Mouse (Mus musculus): ENCODE measurements around the gene Dip2a. TPM values are rescaled to one million over a fixed set of nuclear protein-coding genes. Genes with fewer than 3 reads are reported as not detected.

Gene Dip2a
- 4.5 and 4.6 TPM in 2 replicates for polyA plus RNA-seq (2015; fragmentation: Nextera tagmentation; extraction: Ambion mirVana)

DNA sequence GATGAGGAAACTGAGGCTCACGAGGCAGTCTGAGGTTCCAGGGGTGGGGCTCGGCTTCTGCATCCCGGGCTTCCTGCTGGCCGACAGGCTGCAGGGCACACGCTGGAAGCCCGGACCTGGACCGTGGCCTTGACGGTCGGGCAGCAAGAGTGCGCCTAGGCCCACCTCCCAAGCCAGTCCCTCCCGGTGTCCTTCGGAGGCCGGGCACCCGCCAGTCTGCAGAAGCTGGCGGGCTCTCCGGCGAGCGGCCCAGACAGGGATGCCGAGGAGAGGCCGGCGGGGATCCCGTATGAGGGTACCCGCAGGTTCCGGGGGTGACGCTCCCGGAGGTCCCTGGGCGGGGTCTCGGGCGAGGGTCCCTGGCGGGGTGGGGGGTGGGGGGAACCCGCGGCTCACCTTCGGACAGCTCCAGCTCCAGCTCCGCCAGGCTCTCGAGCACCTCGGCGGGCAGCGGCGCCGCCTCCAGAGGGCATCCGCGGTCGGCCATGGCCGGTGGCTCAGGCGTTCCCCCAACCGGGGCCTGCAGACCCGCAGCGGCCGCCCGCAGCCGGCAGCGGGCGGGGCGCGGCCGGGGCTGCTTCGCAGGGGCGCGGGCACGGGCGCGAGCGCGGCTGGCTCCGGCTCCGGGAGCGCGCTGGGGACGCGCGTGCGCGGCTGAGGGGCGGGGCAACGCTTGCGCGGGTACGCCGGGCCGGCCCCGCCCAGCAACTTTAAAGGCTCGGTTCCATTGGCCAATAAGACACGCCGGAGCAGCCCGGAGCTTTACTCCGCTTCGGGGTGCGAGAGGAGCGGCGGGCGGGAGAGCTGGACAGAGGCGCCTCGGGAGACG is at the start of gene Dip2a:
Gene Dip2a (minus strand): TSS at position 581 of the 829 bp plus-strand sequence.

DNA sequence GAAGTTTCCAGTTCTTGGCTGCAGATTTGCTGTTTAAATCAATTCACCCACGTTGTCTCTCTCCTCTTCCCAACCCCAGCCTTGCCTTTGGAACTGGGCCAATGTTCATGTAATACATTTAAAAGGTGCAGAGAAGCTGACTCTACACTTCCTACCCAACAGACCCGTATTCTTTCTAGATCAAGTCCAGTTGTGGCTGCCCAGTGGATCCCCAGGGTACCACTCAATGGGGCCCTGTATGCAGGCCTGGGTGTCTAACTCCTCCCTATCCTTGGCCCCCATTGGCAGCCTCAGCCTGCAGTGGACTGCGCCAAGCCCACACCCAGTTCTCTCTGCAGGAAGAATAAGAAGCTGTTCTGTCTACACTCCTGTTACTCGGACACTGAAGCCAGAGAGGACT is 91.6 kb downstream of the Dip2a start, which contains the start of gene S100b:
Gene S100b (plus strand): TSS at position 318 of the 400 bp plus-strand sequence.

GRCm38 (mm10) chr10:76237341-76238225 is 107.5 kb downstream of the Dip2a start, which contains the start of gene Prmt2:
TSS of gene Prmt2 (minus strand) at chr10:76237865.

Other genes starting within 250 kb of the Dip2a start
- not detected in 2 replicates for gene Slc5a4b, start 234.3 kb downstream of the Dip2a start, polyA plus RNA-seq (2015; fragmentation: Nextera tagmentation; extraction: Ambion mirVana)
- gene Slc5a4a, start 197.8 kb downstream of the Dip2a start, polyA plus RNA-seq (2015; fragmentation: Nextera tagmentation; extraction: Ambion mirVana) = not detected in 2 replicates
- 26.8 and 28.7 TPM in 2 replicates for gene Prmt2, start 107.4 kb downstream of the Dip2a start, polyA plus RNA-seq (2015; fragmentation: Nextera tagmentation; extraction: Ambion mirVana)
- 6.3 and 7.1 TPM in 2 replicates for gene S100b, start 91.4 kb downstream of the Dip2a start, polyA plus RNA-seq (2015; fragmentation: Nextera tagmentation; extraction: Ambion mirVana)
- not detected in 2 replicates for gene AC141477.1, start 95.2 kb upstream of the Dip2a start, polyA plus RNA-seq (2015; fragmentation: Nextera tagmentation; extraction: Ambion mirVana)
- 22.6 and 28.7 TPM in 2 replicates for gene Pcnt, start 97.5 kb upstream of the Dip2a start, polyA plus RNA-seq (2015; fragmentation: Nextera tagmentation; extraction: Ambion mirVana)
- 1.0 and 1.1 TPM in 2 replicates for gene 2610028H24Rik, start 103.8 kb upstream of the Dip2a start, polyA plus RNA-seq (2015; fragmentation: Nextera tagmentation; extraction: Ambion mirVana)
- 49.5 and 50.8 TPM in 2 replicates for gene Mcm3ap, start 123.6 kb upstream of the Dip2a start, polyA plus RNA-seq (2015; fragmentation: Nextera tagmentation; extraction: Ambion mirVana)
- gene Ybey, start 123.8 kb upstream of the Dip2a start, polyA plus RNA-seq (2015; fragmentation: Nextera tagmentation; extraction: Ambion mirVana) = 5.8 and 5.9 TPM in 2 replicates
- gene Lss, start 186.3 kb upstream of the Dip2a start, polyA plus RNA-seq (2015; fragmentation: Nextera tagmentation; extraction: Ambion mirVana) = 2.2 and 5.8 TPM in 2 replicates
- gene Spatc1l, start 217.0 kb upstream of the Dip2a start, polyA plus RNA-seq (2015; fragmentation: Nextera tagmentation; extraction: Ambion mirVana) = not detected in 2 replicates
- 0.12 and 0.32 TPM in 2 replicates for gene Ftcd, start 230.4 kb upstream of the Dip2a start, polyA plus RNA-seq (2015; fragmentation: Nextera tagmentation; extraction: Ambion mirVana)

Data from skeletal muscle tissue, postnatal 0 days (tissue).